Mouse (Mus musculus) cerebellum, adult 2 months (tissue): ENCODE measurements around the gene Mst1. TPM values are rescaled to one million over a fixed set of nuclear protein-coding genes. Genes with fewer than 3 reads are reported as not detected.

Source experiments
- DNase-seq, 2 experiments: peaks; one replicate each; pipeline ENCODE4 v3.0.0; 2021
- H3K27ac ChIP-seq: fragments of 200-500 bp; 2 replicates; pipeline ENCODE4 v1.5.1; 2012; ENCODE audit warnings: low read length, control low read depth, inconsistent platforms; ENCODE audit not compliant: insufficient read depth
- H3K27me3 ChIP-seq: fragments of 200-500 bp; 2 replicates; pipeline ENCODE4 v1.6.1; 2012; ENCODE audit warnings: inconsistent platforms, mild to moderate bottlenecking, low read length, moderate library complexity; ENCODE audit not compliant: control insufficient read depth, insufficient read depth
- H3K4me1 ChIP-seq: fragments of 200-500 bp; 2 replicates; pipeline ENCODE4 v1.6.1; 2011; ENCODE audit warnings: low read length; ENCODE audit not compliant: control insufficient read depth, insufficient read depth
- H3K4me3 ChIP-seq: fragments of 200-500 bp; replicated peaks from 2 replicates; pipeline ENCODE3; 2011; ENCODE audit warnings: mild to moderate bottlenecking, low read depth, low read length, control low read depth; ENCODE audit not compliant: insufficient read depth
- CTCF ChIP-seq: fragments of 200-500 bp; IDR thresholded peaks from 2 replicates; pipeline ENCODE4 v1.5.1; 2011; ENCODE audit warnings: low read depth, mild to moderate bottlenecking, control low read depth, low read length, moderate library complexity, borderline replicate concordance; ENCODE audit not compliant: insufficient read depth
- POLR2A ChIP-seq: fragments of 200-500 bp; IDR thresholded peaks from 2 replicates; pipeline ENCODE4 v1.6.1; 2011; ENCODE audit warnings: low read length, control low read depth, borderline replicate concordance; ENCODE audit not compliant: insufficient read depth
- WGBS: fragments of 180-500 bp; shearing (Covaris S2); methylation state at CpG from one replicate; pipeline ENCODE4 v1.1.7; 2018; 5-methylcytosine and 5-hydroxymethylcytosine counted together
- polyA plus RNA-seq: library from polyadenylated mRNA; depleted of rRNA; stranded (reverse); fragments of >200 nt; gene quantifications from 2 replicates; pipeline ENCODE4 v1.2.3, GENCODE M21; 2012; rRNA removed

Gene Mst1
- polyA plus RNA-seq, result 0.13 TPM in 1 of 2 replicates, not detected in the other

DNA sequence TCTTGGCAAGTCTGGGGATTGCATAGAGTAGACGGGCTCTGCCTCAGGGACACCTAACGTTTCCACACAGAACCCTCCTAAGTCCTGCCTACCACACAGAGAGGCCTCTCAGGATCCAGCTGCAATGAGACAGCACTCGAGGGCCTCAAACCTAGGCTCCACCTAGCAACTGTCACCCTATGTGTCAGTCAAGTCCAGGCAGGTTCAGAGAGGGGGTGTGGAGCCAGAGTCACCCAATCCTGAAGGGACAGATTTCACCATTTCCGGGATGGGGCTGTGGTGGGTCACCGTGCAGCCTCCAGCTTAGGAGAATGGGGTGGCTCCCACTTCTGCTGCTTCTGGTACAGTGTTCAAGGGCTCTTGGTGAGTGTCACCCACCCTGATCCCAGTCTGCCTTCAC is at the start of gene Mst1:
Gene Mst1, plus strand, starts transcription at position 269 of the 400 bp plus-strand sequence.
- DNase-seq, result no peak
- peak within 1 kb of the TSS; percentile 75 for H3K27ac ChIP-seq
- peak within 1 kb of the TSS; percentile 61 for H3K4me3 ChIP-seq
- no peak for TF ChIP-seq CTCF
- TF ChIP-seq POLR2A, result no peak
- H3K27me3 ChIP-seq, result no peaks in the 10 kb centered on the region
- H3K4me1 ChIP-seq, result peaks cover 26% of the 10 kb centered on the region
- WGBS, result 85% methylated on average over 5 of the region's 5 CpGs

DNA sequence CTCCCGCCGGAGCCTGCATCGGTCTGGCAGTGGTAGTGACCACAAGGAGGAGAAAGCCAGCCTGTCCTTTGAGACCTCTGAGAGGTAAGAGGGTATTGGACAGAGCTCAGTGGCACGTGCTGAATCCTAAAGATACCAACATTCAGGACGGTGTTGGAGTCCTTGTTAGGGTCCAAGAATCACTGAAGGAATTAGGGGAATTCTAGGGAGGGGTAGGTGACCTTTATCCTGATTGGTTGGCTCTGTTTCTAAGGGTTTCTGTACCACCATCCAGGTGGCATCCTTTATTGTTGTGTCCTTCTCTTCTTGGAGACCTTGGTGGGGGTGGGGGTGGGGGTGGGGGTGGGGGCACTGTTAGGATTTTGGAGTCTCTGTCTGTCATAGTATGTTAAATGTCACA is 48.1 kb upstream of the Mst1 start:
- TF ChIP-seq CTCF (no peak), POLR2A (no peak)
- no peak overlapping the region for H3K27ac ChIP-seq
- no peaks in the 10 kb centered on the region for H3K4me1 ChIP-seq
- H3K27me3 ChIP-seq, result no peaks in the 10 kb centered on the region
- no peak overlapping the region for H3K4me3 ChIP-seq
- no peak for DNase-seq
- WGBS, result 89% methylated on average over 5 of the region's 5 CpGs

DNA sequence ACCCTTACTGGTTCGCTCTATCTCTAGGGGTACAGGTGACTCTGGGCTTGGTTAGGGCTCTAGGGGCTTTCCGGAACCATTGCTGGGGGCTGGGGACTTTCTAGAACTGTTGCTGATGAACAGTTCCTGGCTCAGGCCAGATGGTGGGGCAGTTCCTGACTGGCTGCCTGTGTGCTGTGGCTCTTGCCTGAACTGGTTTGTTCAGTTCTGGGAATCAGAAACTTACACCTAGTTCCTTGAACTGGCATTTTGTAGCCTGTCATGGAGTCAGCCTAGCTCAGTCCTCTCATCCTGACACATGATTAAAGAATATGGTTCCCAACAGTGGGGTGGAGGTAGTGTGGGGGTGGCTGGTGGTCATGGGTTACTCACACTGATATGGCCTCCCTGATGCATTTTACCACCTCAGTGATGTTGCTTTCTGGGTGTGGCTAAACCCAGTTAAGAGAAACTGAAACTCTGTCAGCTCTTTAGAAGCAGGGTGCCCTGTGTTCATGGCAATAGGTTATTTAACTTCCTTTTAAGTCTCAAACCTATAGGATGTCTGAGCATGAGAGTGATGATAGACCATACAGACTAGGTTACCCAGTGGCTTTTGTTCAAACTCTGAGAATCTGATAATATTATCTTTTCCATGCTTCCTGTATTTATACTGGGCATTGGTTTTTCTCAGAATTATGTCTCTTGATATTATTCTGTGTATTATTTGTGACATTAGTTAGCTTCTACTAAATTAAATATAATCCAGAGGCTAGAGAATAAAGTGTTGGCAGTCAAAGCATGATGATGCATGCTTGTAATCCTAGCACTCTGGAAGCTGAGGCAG is 44.7 kb upstream of the Mst1 start:
- TF ChIP-seq CTCF (no peak), POLR2A (no peak)
- 95% methylated on average over 2 of the region's 2 CpGs for WGBS

DNA sequence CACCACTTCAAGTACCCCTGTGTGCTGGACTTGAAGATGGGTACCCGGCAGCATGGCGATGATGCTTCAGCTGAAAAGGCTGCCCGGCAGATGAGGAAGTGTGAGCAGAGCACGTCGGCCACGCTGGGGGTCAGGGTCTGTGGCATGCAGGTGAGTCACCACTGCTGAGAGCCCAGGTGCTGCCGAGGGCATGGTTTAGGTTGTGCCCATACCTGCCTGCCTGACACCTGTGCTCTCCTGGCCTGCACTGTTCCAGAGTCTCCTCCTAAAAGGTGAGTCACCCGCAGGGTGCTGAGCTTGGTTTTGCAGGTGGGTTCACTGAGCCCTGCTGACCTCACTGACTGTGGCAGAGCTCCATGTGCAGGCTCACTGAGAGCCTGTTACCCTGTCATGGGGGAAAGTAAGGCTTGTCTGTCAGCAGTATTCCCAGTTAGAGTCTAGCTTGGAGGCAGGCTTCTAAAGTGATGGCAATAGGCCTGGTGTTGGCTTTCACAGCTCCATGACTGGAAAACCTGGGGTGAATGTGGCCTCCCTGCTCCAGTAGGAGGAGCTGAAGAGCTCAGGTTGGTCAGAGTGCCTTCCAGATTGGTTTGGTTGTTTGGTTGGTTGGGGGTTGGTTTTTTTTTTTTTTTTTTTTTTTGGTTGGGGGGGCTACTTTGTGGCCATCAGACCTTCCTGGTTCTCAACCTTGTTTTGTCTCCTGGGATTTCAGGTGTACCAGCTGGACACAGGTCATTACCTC is 35.3 kb upstream of the Mst1 start:
- Histone ChIP-seq H3K27ac (no peak overlapping the region), H3K4me3 (no peak overlapping the region), H3K4me1 (no peaks in the 10 kb centered on the region; the same call in 1 of the 2 replicates), H3K27me3 (no peaks in the 10 kb centered on the region)
- DNase-seq, result no peak
- WGBS, result 94% methylated on average over 8 of the region's 8 CpGs
- TF ChIP-seq CTCF (0 out of 2 replicates have a peak, but pooled peaks have one; percentile 6), POLR2A (no peak)

More for the DNA sequence above, 44.7 kb upstream of the Mst1 start:
- Histone ChIP-seq H3K27ac (0 out of 2 replicates have a peak overlapping the region, but pooled peaks have one; percentile 30), H3K4me1 (no peaks in the 10 kb centered on the region), H3K4me3 (no peak overlapping the region), H3K27me3 (no peaks in the 10 kb centered on the region)
- no peak for DNase-seq

DNA sequence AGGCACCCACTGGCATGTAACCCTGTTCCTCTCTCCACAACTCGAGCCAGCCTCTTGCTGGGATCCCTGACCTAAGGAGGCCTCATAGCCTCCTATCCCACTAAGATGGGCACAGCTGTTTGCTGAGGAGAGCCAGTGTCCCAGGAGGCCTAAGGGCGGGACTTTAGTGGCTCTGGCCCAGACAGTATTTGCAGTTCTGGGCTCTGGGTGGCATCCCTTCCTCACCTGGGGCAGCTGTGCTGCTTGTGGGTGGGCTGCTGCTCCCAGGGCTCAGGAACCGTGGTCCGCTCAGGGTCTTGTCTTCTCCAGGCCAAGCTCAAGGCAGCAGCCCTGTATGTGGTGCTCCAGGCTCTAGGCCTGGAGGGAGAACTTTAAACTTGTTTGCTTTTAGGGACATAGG is 33.7 kb upstream of the Mst1 start:
- no peak for TF ChIP-seq POLR2A
- TF ChIP-seq CTCF, result no peak
- Histone ChIP-seq H3K4me3 (no peak overlapping the region), H3K27ac (no peak overlapping the region), H3K4me1 (no peaks in the 10 kb centered on the region; the same call in 1 of the 2 replicates), H3K27me3 (no peaks in the 10 kb centered on the region)
- WGBS, result 70% methylated on average over 4 of the region's 4 CpGs
- DNase-seq, result peak in 1 of 2 experiments; percentile 18

DNA sequence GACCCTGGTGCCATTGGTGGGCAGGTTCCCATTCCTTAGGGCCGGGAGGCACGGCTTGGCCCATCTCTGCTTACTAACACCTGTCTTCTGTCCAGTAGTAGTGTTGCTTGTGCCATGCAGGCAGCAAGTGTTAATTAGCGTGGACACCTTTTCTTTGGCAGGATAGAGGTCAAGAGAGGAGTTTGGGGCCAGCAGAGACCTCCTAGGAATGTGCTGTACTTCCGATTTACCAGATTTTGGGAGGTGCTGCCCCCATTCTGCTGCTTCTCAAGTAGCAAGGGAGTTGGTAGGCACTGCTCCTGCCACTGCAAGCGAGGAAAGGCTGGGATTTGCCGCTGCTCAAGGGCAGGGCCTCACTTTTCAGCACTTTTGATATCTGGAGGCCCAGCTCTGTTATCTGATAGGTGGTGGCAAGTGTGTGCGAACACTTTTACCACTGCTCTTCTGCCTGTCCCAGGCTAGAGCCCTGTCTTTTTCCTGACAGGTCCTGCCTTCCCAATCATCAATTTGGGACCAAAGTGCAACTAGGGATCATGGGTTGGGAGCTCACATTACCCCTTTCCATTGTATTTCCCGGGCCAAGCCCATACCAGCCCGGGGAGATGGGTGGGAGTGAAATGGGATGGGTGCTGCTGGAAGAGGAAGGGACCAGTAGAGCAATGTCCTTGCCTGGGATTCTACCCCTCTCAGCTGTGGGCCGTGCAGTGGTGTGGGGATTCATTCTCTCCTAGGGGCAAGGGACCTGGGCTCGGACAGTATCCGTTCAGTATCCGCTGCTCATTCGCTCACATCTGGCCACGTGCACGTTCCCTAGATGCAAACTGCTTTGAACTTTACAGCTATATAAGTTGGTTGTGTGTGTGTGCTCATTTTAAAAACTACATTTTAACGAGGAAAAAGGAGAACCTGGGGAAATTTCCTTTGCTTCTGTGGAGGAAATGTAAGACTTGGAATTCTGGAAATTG is 32.4 kb upstream of the Mst1 start:
- Histone ChIP-seq H3K4me1 (no peaks in the 10 kb centered on the region; the same call in 1 of the 2 replicates), H3K27me3 (no peaks in the 10 kb centered on the region), H3K27ac (no peak overlapping the region), H3K4me3 (no peak overlapping the region)
- peak; percentile 19 to 23 for DNase-seq
- TF ChIP-seq CTCF (no peak), POLR2A (no peak)
- 45% methylated on average over 17 of the region's 17 CpGs for whole genome bisulfite sequencing

DNA sequence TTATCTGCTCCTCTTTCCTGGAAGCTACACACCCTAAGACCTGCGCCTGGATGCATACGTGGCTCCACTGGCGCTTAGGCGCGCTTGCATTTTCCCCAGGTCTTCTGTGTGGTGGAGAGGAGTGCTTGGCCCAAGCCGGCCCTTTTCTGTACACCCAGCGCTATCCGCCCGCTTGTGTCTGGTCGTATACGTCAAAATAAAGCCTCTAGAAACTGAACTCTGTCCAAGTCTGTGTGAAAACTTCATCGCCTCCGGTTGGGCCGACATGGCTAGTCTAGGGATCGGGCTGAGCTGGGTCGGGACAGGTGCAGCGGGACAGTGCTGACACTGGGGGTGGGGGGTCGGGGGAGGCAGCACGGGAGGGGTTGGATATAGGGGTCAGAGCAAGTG is 31.7 kb upstream of the Mst1 start:
- no peak for TF ChIP-seq POLR2A
- no peak for TF ChIP-seq CTCF
- H3K27ac ChIP-seq, result no peak overlapping the region
- H3K27me3 ChIP-seq, result no peaks in the 10 kb centered on the region
- DNase-seq, result no peak
- H3K4me3 ChIP-seq, result peak overlapping the region; percentile 98
- 2% methylated on average over 19 of the region's 19 CpGs for WGBS
- peaks cover 5% of the 10 kb centered on the region; the same call in 1 of the 2 replicates for H3K4me1 ChIP-seq
